25 mouse cellular contexts compared by ENCODE assay signal in the genomic region with DNA sequence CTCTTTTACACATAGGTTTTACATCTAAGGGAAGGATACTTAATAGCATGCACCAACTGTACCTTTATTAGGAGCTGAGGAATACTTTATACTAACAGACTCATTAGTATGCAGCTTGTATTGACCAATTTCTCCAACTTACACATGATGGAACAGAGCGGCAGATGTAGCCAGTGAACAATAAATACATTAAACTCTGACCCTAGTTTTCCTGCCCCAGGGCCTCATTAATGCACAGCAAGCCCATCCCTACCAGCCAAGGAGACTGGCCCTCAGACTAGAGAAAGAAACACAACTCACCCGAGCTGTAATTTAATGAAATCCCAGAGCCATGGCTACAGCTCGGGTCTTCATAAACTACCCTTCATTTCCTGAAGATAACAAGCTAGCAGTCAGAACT.
A peak's percentile ranks its signal among the peaks of the same experiment; 100 is the strongest.
DNase-seq lines count a peak whose midpoint lies in the region; ATAC-seq lines count a peak whose summit lies in the region.
"Had no signal": no experiment of that assay in that cellular context is flagged by ENCODE, and none has a peak within 500 bp of the region (broad histone marks: within the 10 kb centered on the region; RNA-seq: fewer than 3 reads in every experiment).

No protein-coding gene starts in this region.

- ATAC-seq in hindbrain, embryonic 11.5 days (ENCODE audit: low FRiP score) = 0 out of 2 replicates have a peak, but pooled peaks have one; percentile 13
- no peak for ATAC-seq in hindbrain, embryonic 12.5 days (ENCODE audit: low FRiP score)
- ATAC-seq in forebrain, embryonic 11.5 days (replicated peaks; ENCODE audit: low FRiP score) = peak; percentile 47
- ATAC-seq in forebrain, embryonic 14.5 days = peak; percentile 52
- ATAC-seq in midbrain, embryonic 15.5 days (replicated peaks) = 0 out of 2 replicates have a peak, but pooled peaks have one; percentile 24
- ATAC-seq in intestine, embryonic 15.5 days = no peak
- ATAC-seq: intestine, postnatal 0 days; Patski had no signal

- H3K36me3 ChIP-seq in hindbrain, embryonic 11.5 days (ENCODE audit: control insufficient read depth, insufficient read depth, low read length) = no peaks in the 10 kb centered on the region
- H3K36me3 ChIP-seq in hindbrain, embryonic 12.5 days = no peaks in the 10 kb centered on the region
- no peaks in the 10 kb centered on the region for H3K36me3 ChIP-seq in forebrain, embryonic 11.5 days (ENCODE audit: control insufficient read depth, insufficient read depth, low read length)
- no peaks in the 10 kb centered on the region for H3K36me3 ChIP-seq in forebrain, embryonic 14.5 days (ENCODE audit: control insufficient read depth, insufficient read depth, low read length)
- H3K36me3 ChIP-seq in midbrain, embryonic 15.5 days (replicated peaks) = no peaks in the 10 kb centered on the region
- H3K36me3 ChIP-seq in intestine, embryonic 15.5 days = no peaks in the 10 kb centered on the region
- H3K36me3 ChIP-seq: embryonic facial prominence, embryonic 15.5 days; G1E; hindbrain, embryonic 15.5 days; limb, embryonic 15.5 days; neural tube, embryonic 12.5 days had no signal

- DNase-seq in hindbrain, embryonic 11.5 days (ENCODE audit: low spot score) = peak; percentile 27
- DNase-seq in forebrain, embryonic 11.5 days (ENCODE audit: low spot score) = no peak
- DNase-seq in forebrain, embryonic 14.5 days (ENCODE audit: low spot score) = peak; percentile 57
- DNase-seq in cerebellum, postnatal 36 days = no peak
- DNase-seq: B cell, adult 2 months; cerebellum, adult 11-12 months; cerebellum, postnatal 10 days; gastrocnemius, postnatal 36 days; kidney, postnatal 25 days; layer of hippocampus, postnatal 36 days; lung, embryonic 14.5 days; right cerebral cortex, adult 18-20 months; thymus, adult 18-20 months had no signal

- peaks cover 2% of the 10 kb centered on the region; the same call in 1 of the 2 replicates for H3K4me1 ChIP-seq in hindbrain, embryonic 11.5 days (replicated peaks; ENCODE audit: control insufficient read depth, insufficient read depth, low read length)
- peaks cover 23% of the 10 kb centered on the region for H3K4me1 ChIP-seq in hindbrain, embryonic 12.5 days
- peaks cover 8% of the 10 kb centered on the region; the same call in 1 of the 2 replicates for H3K4me1 ChIP-seq in forebrain, embryonic 11.5 days (replicated peaks; ENCODE audit: control insufficient read depth, insufficient read depth, low read length)
- peaks cover 24% of the 10 kb centered on the region for H3K4me1 ChIP-seq in forebrain, embryonic 14.5 days (ENCODE audit: control insufficient read depth, insufficient read depth, low read length)
- peaks cover 19% of the 10 kb centered on the region for H3K4me1 ChIP-seq in midbrain, embryonic 15.5 days
- no peaks in the 10 kb centered on the region for H3K4me1 ChIP-seq in intestine, embryonic 15.5 days (replicated peaks)

- H3K27me3 ChIP-seq in hindbrain, embryonic 11.5 days (ENCODE audit: control insufficient read depth, insufficient read depth, low read length) = no peaks in the 10 kb centered on the region
- H3K27me3 ChIP-seq in hindbrain, embryonic 12.5 days = no peaks in the 10 kb centered on the region
- no peaks in the 10 kb centered on the region for H3K27me3 ChIP-seq in forebrain, embryonic 11.5 days (ENCODE audit: control insufficient read depth, insufficient read depth, low read length)
- no peaks in the 10 kb centered on the region for H3K27me3 ChIP-seq in forebrain, embryonic 14.5 days (replicated peaks; ENCODE audit: control insufficient read depth, insufficient read depth, low read length)
- H3K27me3 ChIP-seq in midbrain, embryonic 15.5 days (replicated peaks) = 0 out of 2 replicates have a peak, but pooled peaks cover 3% of the 10 kb centered on the region
- H3K27me3 ChIP-seq in intestine, embryonic 15.5 days (replicated peaks) = no peaks in the 10 kb centered on the region
- H3K27me3 ChIP-seq: embryonic facial prominence, embryonic 15.5 days; hindbrain, embryonic 15.5 days; limb, embryonic 15.5 days; neural tube, embryonic 12.5 days had no signal

- H3K4me3 ChIP-seq in hindbrain, embryonic 11.5 days (ENCODE audit: low read depth, low read length) = no peak overlapping the region
- H3K4me3 ChIP-seq in hindbrain, embryonic 12.5 days = no peak overlapping the region
- H3K4me3 ChIP-seq in forebrain, embryonic 11.5 days (ENCODE audit: low read depth, low read length) = no peak overlapping the region
- no peak overlapping the region for H3K4me3 ChIP-seq in forebrain, embryonic 14.5 days (ENCODE audit: low read depth, low read length)
- no peak overlapping the region for H3K4me3 ChIP-seq in midbrain, embryonic 15.5 days
- H3K4me3 ChIP-seq in intestine, embryonic 15.5 days (replicated peaks) = no peak overlapping the region
- H3K4me3 ChIP-seq: embryonic facial prominence, embryonic 15.5 days; hindbrain, embryonic 15.5 days; layer of hippocampus, adult 2 months; limb, embryonic 15.5 days; neural tube, embryonic 12.5 days had no signal

- no peaks in the 10 kb centered on the region for H3K9me3 ChIP-seq in hindbrain, embryonic 11.5 days (ENCODE audit: control insufficient read depth, low read length)
- no peaks in the 10 kb centered on the region for H3K9me3 ChIP-seq in hindbrain, embryonic 12.5 days (replicated peaks)
- no peaks in the 10 kb centered on the region for H3K9me3 ChIP-seq in forebrain, embryonic 11.5 days (ENCODE audit: control insufficient read depth, low read length)
- H3K9me3 ChIP-seq in forebrain, embryonic 14.5 days (replicated peaks; ENCODE audit: control insufficient read depth, low read length) = no peaks in the 10 kb centered on the region
- no peaks in the 10 kb centered on the region for H3K9me3 ChIP-seq in midbrain, embryonic 15.5 days
- no peaks in the 10 kb centered on the region for H3K9me3 ChIP-seq in intestine, embryonic 15.5 days
- H3K9me3 ChIP-seq: embryonic facial prominence, embryonic 15.5 days; G1E; hindbrain, embryonic 15.5 days; limb, embryonic 15.5 days; neural tube, embryonic 12.5 days had no signal

- H3K4me2 ChIP-seq in hindbrain, embryonic 11.5 days (replicated peaks; ENCODE audit: low read depth, low read length) = no peak overlapping the region
- no peak overlapping the region for H3K4me2 ChIP-seq in hindbrain, embryonic 12.5 days (replicated peaks)
- H3K4me2 ChIP-seq in forebrain, embryonic 11.5 days (ENCODE audit: low read depth, low read length, severe bottlenecking) = no peak overlapping the region
- no peak overlapping the region for H3K4me2 ChIP-seq in forebrain, embryonic 14.5 days (ENCODE audit: low read length)
- no peak overlapping the region for H3K4me2 ChIP-seq in midbrain, embryonic 15.5 days
- no peak overlapping the region for H3K4me2 ChIP-seq in intestine, embryonic 15.5 days (replicated peaks)
- H3K4me2 ChIP-seq: embryonic facial prominence, embryonic 15.5 days; hindbrain, embryonic 15.5 days; limb, embryonic 15.5 days; lung, embryonic 14.5 days; neural tube, embryonic 12.5 days had no signal

- WGBS in hindbrain, embryonic 11.5 days = 37% methylated on average over 3 of the region's 3 CpGs
- 32% methylated on average over 3 of the region's 3 CpGs for WGBS in hindbrain, embryonic 12.5 days
- WGBS in forebrain, embryonic 11.5 days = 29% methylated on average over 3 of the region's 3 CpGs
- WGBS in forebrain, embryonic 14.5 days = 14% methylated on average over 3 of the region's 3 CpGs
- 25% methylated on average over 3 of the region's 3 CpGs for WGBS in midbrain, embryonic 15.5 days
- WGBS in intestine, embryonic 15.5 days = 57% methylated on average over 3 of the region's 3 CpGs

- no peak overlapping the region for H3K27ac ChIP-seq in hindbrain, embryonic 11.5 days (ENCODE audit: low read depth, low read length)
- H3K27ac ChIP-seq in hindbrain, embryonic 12.5 days = no peak overlapping the region
- H3K27ac ChIP-seq in forebrain, embryonic 11.5 days (ENCODE audit: low read depth, low read length) = peak overlapping the region; percentile 39; the same call in 1 of the 2 replicates
- peak overlapping the region; percentile 72; the same call in 1 of the 2 replicates for H3K27ac ChIP-seq in forebrain, embryonic 14.5 days (ENCODE audit: low read depth, low read length)
- H3K27ac ChIP-seq in midbrain, embryonic 15.5 days = 0 out of 2 replicates have a peak overlapping the region, but pooled peaks have one; percentile 61
- H3K27ac ChIP-seq in intestine, embryonic 15.5 days = no peak overlapping the region
- H3K27ac ChIP-seq: embryonic facial prominence, embryonic 15.5 days; hindbrain, embryonic 15.5 days; layer of hippocampus, adult 2 months; limb, embryonic 15.5 days; liver, embryonic 14.5 days; neural tube, embryonic 12.5 days had no signal

- H3K9ac ChIP-seq in hindbrain, embryonic 11.5 days (ENCODE audit: low read depth, low read length) = no peak overlapping the region
- H3K9ac ChIP-seq in hindbrain, embryonic 12.5 days = no peak overlapping the region
- no peak overlapping the region for H3K9ac ChIP-seq in forebrain, embryonic 11.5 days (ENCODE audit: low read length)
- no peak overlapping the region for H3K9ac ChIP-seq in forebrain, embryonic 14.5 days (ENCODE audit: low read length)
- no peak overlapping the region for H3K9ac ChIP-seq in midbrain, embryonic 15.5 days
- H3K9ac ChIP-seq in intestine, embryonic 15.5 days = no peak overlapping the region
- H3K9ac ChIP-seq: embryonic facial prominence, embryonic 15.5 days; hindbrain, embryonic 15.5 days; limb, embryonic 15.5 days; liver, embryonic 14.5 days; lung, embryonic 14.5 days; neural tube, embryonic 12.5 days had no signal

Comparison
In these comparisons a context has a peak if more than half of its experiments do, and no peak if none do; other contexts are left out.
1. ATAC-seq: peak in hindbrain, embryonic 11.5 days (single experiment), forebrain, embryonic 11.5 days (single experiment), forebrain, embryonic 14.5 days (single experiment) and midbrain, embryonic 15.5 days (single experiment); none in hindbrain, embryonic 12.5 days (single experiment) and intestine, embryonic 15.5 days (single experiment).
2. DNase-seq: peak in hindbrain, embryonic 11.5 days (single experiment) and forebrain, embryonic 14.5 days (single experiment); none in forebrain, embryonic 11.5 days (single experiment) and cerebellum, postnatal 36 days (0 of 2).
3. H3K27ac ChIP-seq: peak in forebrain, embryonic 11.5 days (single experiment), forebrain, embryonic 14.5 days (single experiment) and midbrain, embryonic 15.5 days (single experiment); none in hindbrain, embryonic 11.5 days (single experiment), hindbrain, embryonic 12.5 days (single experiment) and intestine, embryonic 15.5 days (single experiment).